ENCODE assay signal across 13 mouse cellular contexts in the genomic region with DNA sequence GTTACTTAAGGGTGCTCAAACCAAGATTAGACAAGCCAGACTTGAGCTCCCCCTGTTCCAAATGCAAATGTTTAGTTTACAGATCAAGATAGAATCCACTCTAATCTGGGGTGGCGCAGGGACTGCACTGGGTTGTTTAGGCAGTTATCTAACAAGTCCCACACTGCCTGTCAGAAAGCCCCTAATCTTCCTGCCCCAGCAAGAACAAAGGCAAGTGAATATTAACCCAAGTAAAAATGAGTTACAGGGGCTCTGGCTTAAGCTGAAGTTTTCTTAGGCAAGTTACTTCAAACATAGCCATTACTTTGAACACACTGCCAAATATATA. TPM values are rescaled to one million over a fixed set of nuclear protein-coding genes. Genes with fewer than 3 reads are reported as not detected.
DNase-seq lines count a peak whose midpoint lies in the region; ATAC-seq and TF ChIP-seq lines count a peak whose summit lies in the region.
"Had no signal": no experiment of that assay in that cellular context is flagged by ENCODE, and none has a peak within 500 bp of the region (broad histone marks: within the 10 kb centered on the region; RNA-seq: fewer than 3 reads in every experiment).

No protein-coding gene starts in this region.

- WGBS in heart, embryonic 11.5 days (ENCODE audit: insufficient replicate concordance): 20% methylated on average over 1 of the region's 1 CpGs
- WGBS in midbrain, embryonic 10.5 days: 60% methylated on average over 1 of the region's 1 CpGs
- 60% methylated on average over 1 of the region's 1 CpGs for WGBS in midbrain, postnatal 0 days
- 18% methylated on average over 1 of the region's 1 CpGs for WGBS in liver, embryonic 11.5 days
- 76% methylated on average over 1 of the region's 1 CpGs for WGBS in forebrain, embryonic 14.5 days

- intact Hi-C loops in heart, postnatal 36 days (cut with DNase I): loop anchor here (10.0 kb wide), 1 partner anchor 407 kb away; no protein-coding TSS in a partner anchor

- no peak overlapping the region for H3K4me2 ChIP-seq in heart, embryonic 11.5 days
- no peak overlapping the region for H3K4me2 ChIP-seq in midbrain, postnatal 0 days (ENCODE audit: low read depth, low read length, poor library complexity, severe bottlenecking)
- peak overlapping the region; percentile 28 for H3K4me2 ChIP-seq in liver, embryonic 11.5 days
- no peak overlapping the region for H3K4me2 ChIP-seq in forebrain, embryonic 14.5 days (ENCODE audit: low read length)

- peaks cover 5% of the 10 kb centered on the region; the same call in 1 of the 2 replicates for H3K4me1 ChIP-seq in heart, embryonic 11.5 days (ENCODE audit: control insufficient read depth, insufficient read depth, low read length)
- peaks cover 15% of the 10 kb centered on the region for H3K4me1 ChIP-seq in midbrain, embryonic 10.5 days
- H3K4me1 ChIP-seq in midbrain, postnatal 0 days (ENCODE audit: insufficient read depth, low read length): no peaks in the 10 kb centered on the region
- H3K4me1 ChIP-seq in liver, embryonic 11.5 days (replicated peaks; ENCODE audit: control insufficient read depth, insufficient read depth, low read length): peaks cover 11% of the 10 kb centered on the region
- no peaks in the 10 kb centered on the region for H3K4me1 ChIP-seq in forebrain, embryonic 14.5 days (ENCODE audit: control insufficient read depth, insufficient read depth, low read length)

- no peaks in the 10 kb centered on the region for H3K9me3 ChIP-seq in heart, embryonic 11.5 days (replicated peaks; ENCODE audit: control insufficient read depth, low read length)
- H3K9me3 ChIP-seq in midbrain, embryonic 10.5 days (replicated peaks): no peaks in the 10 kb centered on the region
- no peaks in the 10 kb centered on the region for H3K9me3 ChIP-seq in midbrain, postnatal 0 days (ENCODE audit: low read length)
- H3K9me3 ChIP-seq in liver, embryonic 11.5 days (ENCODE audit: control insufficient read depth, low read length): no peaks in the 10 kb centered on the region
- H3K9me3 ChIP-seq in forebrain, embryonic 14.5 days (replicated peaks; ENCODE audit: control insufficient read depth, low read length): no peaks in the 10 kb centered on the region

- peak overlapping the region; percentile 50; the same call in 1 of the 2 replicates for H3K27ac ChIP-seq in heart, embryonic 11.5 days (ENCODE audit: low read depth, low read length)
- H3K27ac ChIP-seq in midbrain, embryonic 10.5 days (replicated peaks): 0 out of 2 replicates have a peak overlapping the region, but pooled peaks have one; percentile 9
- no peak overlapping the region for H3K27ac ChIP-seq in midbrain, postnatal 0 days (ENCODE audit: low read depth, low read length)
- H3K27ac ChIP-seq in liver, embryonic 11.5 days (ENCODE audit: low read depth, low read length): peak overlapping the region; percentile 64
- H3K27ac ChIP-seq in forebrain, embryonic 14.5 days (ENCODE audit: low read depth, low read length): no peak overlapping the region

- H3K9ac ChIP-seq in heart, embryonic 11.5 days (ENCODE audit: low read depth, low read length): 0 out of 2 replicates have a peak overlapping the region, but pooled peaks have one; percentile 10
- no peak overlapping the region for H3K9ac ChIP-seq in midbrain, postnatal 0 days (replicated peaks; ENCODE audit: low read length, poor library complexity, severe bottlenecking)
- H3K9ac ChIP-seq in liver, embryonic 11.5 days (ENCODE audit: low read depth, low read length): no peak overlapping the region
- H3K9ac ChIP-seq in forebrain, embryonic 14.5 days (ENCODE audit: low read length): no peak overlapping the region

- ATAC-seq in heart, embryonic 11.5 days (replicated peaks; ENCODE audit: insufficient number of reproducible peaks, low FRiP score, low TSS enrichment): peak; percentile 77
- ATAC-seq in midbrain, postnatal 0 days (ENCODE audit: low FRiP score): no peak
- peak; percentile 99 for ATAC-seq in liver, embryonic 11.5 days (replicated peaks; ENCODE audit: low FRiP score)
- ATAC-seq in forebrain, embryonic 14.5 days: no peak
- ATAC-seq: Patski had no signal

- no peak overlapping the region for H3K4me3 ChIP-seq in heart, embryonic 11.5 days (ENCODE audit: low read depth, low read length)
- no peak overlapping the region for H3K4me3 ChIP-seq in midbrain, embryonic 10.5 days
- no peak overlapping the region for H3K4me3 ChIP-seq in midbrain, postnatal 0 days (ENCODE audit: low read depth, low read length)
- no peak overlapping the region for H3K4me3 ChIP-seq in liver, embryonic 11.5 days (ENCODE audit: low read depth, low read length)
- no peak overlapping the region for H3K4me3 ChIP-seq in forebrain, embryonic 14.5 days (ENCODE audit: low read depth, low read length)
- H3K4me3 ChIP-seq: erythroblast, embryonic 14.5 days had no signal

- H3K36me3 ChIP-seq in heart, embryonic 11.5 days (ENCODE audit: control insufficient read depth, insufficient read depth, low read length): no peaks in the 10 kb centered on the region
- H3K36me3 ChIP-seq in midbrain, embryonic 10.5 days: no peaks in the 10 kb centered on the region
- no peaks in the 10 kb centered on the region for H3K36me3 ChIP-seq in midbrain, postnatal 0 days (ENCODE audit: insufficient read depth, low read length)
- H3K36me3 ChIP-seq in liver, embryonic 11.5 days (ENCODE audit: control insufficient read depth, insufficient read depth, low read length): no peaks in the 10 kb centered on the region
- no peaks in the 10 kb centered on the region for H3K36me3 ChIP-seq in forebrain, embryonic 14.5 days (ENCODE audit: control insufficient read depth, insufficient read depth, low read length)

- H3K27me3 ChIP-seq in heart, embryonic 11.5 days (ENCODE audit: control insufficient read depth, insufficient read depth, low read length): no peaks in the 10 kb centered on the region
- no peaks in the 10 kb centered on the region for H3K27me3 ChIP-seq in midbrain, embryonic 10.5 days (ENCODE audit: low read depth, poor library complexity, severe bottlenecking)
- no peaks in the 10 kb centered on the region for H3K27me3 ChIP-seq in midbrain, postnatal 0 days (ENCODE audit: insufficient read depth, low read length)
- no peaks in the 10 kb centered on the region for H3K27me3 ChIP-seq in liver, embryonic 11.5 days (replicated peaks; ENCODE audit: control insufficient read depth, insufficient read depth, low read length)
- H3K27me3 ChIP-seq in forebrain, embryonic 14.5 days (replicated peaks; ENCODE audit: control insufficient read depth, insufficient read depth, low read length): no peaks in the 10 kb centered on the region
- H3K27me3 ChIP-seq: Patski had no signal

- TF ChIP-seq CTCF in midbrain, postnatal 0 days (IDR thresholded peaks at IDR 0.05): no peak

- DNase-seq in heart, postnatal 36 days: no peak
- DNase-seq in midbrain, embryonic 10.5 days (ENCODE audit: low spot score): no peak
- DNase-seq in midbrain, postnatal 0 days (ENCODE audit: low spot score): no peak
- peak; percentile 48 for DNase-seq in liver, embryonic 11.5 days (ENCODE audit: low spot score)
- DNase-seq in ovary, postnatal 10 days (ENCODE audit: low spot score): no peak
- no peak for DNase-seq in layer of hippocampus, adult 8-10 months (ENCODE audit: low spot score in 2 of 2)
- DNase-seq in forebrain, embryonic 14.5 days (ENCODE audit: low spot score): no peak
- DNase-seq: gastrocnemius, postnatal 14 days; kidney, adult 2 months; left cerebral cortex, postnatal 4 days had no signal

RNA-seq across cellular contexts. Expression of a gene that starts 33.5 kb away (rescaled TPM):
- polyA plus RNA-seq in heart, embryonic 11.5 days (2014; fragmentation: Nextera tagmentation; extraction: Ambion mirVana): 49.3 and 56.5 TPM in 2 replicates
- total RNA-seq in heart, postnatal 36 days (2021): 10 to 100 TPM; 16.7 to 22.5 TPM
- polyA plus RNA-seq in midbrain, embryonic 10.5 days (2016; fragmentation: Nextera tagmentation; extraction: Ambion mirVana): 85.3 and 91.4 TPM in 2 replicates
- total RNA-seq in midbrain, postnatal 0 days (2014; rRNA removed): 159 and 237 TPM in 2 replicates
- 36.6 and 38.1 TPM in 2 replicates for polyA plus RNA-seq in midbrain, postnatal 0 days (2015; fragmentation: Nextera tagmentation; extraction: Ambion mirVana)
- 112 and 114 TPM in 2 replicates for polyA plus RNA-seq in liver, embryonic 11.5 days (2014; fragmentation: Nextera tagmentation; extraction: Ambion mirVana)
- total RNA-seq in layer of hippocampus, adult 8-10 months (2022): 10 to 100 TPM; 36.9 to 50.4 (median 42.3) TPM
- 61.4 and 66.9 TPM in 2 replicates for polyA plus RNA-seq in forebrain, embryonic 14.5 days (2014; fragmentation: Nextera tagmentation; extraction: Ambion mirVana)

Comparison
In these comparisons a context has a peak if more than half of its experiments do, and no peak if none do; other contexts are left out.
1. H3K27ac ChIP-seq: peak in heart, embryonic 11.5 days (single experiment), midbrain, embryonic 10.5 days (single experiment) and liver, embryonic 11.5 days (single experiment); none in midbrain, postnatal 0 days (single experiment) and forebrain, embryonic 14.5 days (single experiment).
2. ATAC-seq: peak in heart, embryonic 11.5 days (single experiment) and liver, embryonic 11.5 days (single experiment); none in midbrain, postnatal 0 days (single experiment) and forebrain, embryonic 14.5 days (single experiment).